Mouse (Mus musculus) MEL (cell line): ENCODE data around the gene Cenpm. TPM values are rescaled to one million over a fixed set of nuclear protein-coding genes. Genes with fewer than 3 reads are reported as not detected.

Source experiments
- DNase-seq: peaks from one replicate; pipeline ENCODE4 v3.0.0; 2011; ENCODE audit warnings: low read depth, low spot score
- H3K27ac ChIP-seq: 2 replicates; pipeline ENCODE4 v1.5.1; 2012; ENCODE audit warnings: low read depth, mild to moderate bottlenecking, control low read depth, low read length, moderate library complexity; ENCODE audit not compliant: control insufficient read depth
- H3K27me3 ChIP-seq, 2 experiments: fragments of 150-350 bp in 1 of 2; sonication (generic) in 1 of 2; 2 replicates each; pipeline ENCODE4 v1.6.1; 2012; ENCODE audit warnings: low read length in 2 of 2, mild to moderate bottlenecking in 2 of 2, improper control_type of control experiment in 1 of 2, moderate library complexity in 1 of 2; ENCODE audit not compliant: insufficient read depth in 2 of 2, control insufficient read depth in 1 of 2
- H3K36me3 ChIP-seq, 2 experiments: 2 replicates each; pipeline ENCODE4 v1.6.1; 2012 to 2014; ENCODE audit warnings: low read length in 2 of 2, improper control_type of control experiment in 1 of 2, inconsistent platforms in 1 of 2, mild to moderate bottlenecking in 1 of 2; ENCODE audit not compliant: insufficient read depth in 2 of 2, control insufficient read depth in 1 of 2
- H3K4me1 ChIP-seq, 2 experiments: fragments of 150-350 bp in 1 of 2; sonication (generic) in 1 of 2; 2 replicates each; pipeline ENCODE4 v1.6.1; 2012; ENCODE audit warnings: low read length in 2 of 2, improper control_type of control experiment in 1 of 2, mild to moderate bottlenecking in 1 of 2; ENCODE audit not compliant: insufficient read depth in 2 of 2, control insufficient read depth in 1 of 2
- H3K4me3 ChIP-seq, 2 experiments: fragments of 150-350 bp in 1 of 2; sonication (generic) in 1 of 2; 2 replicates each; pipeline ENCODE4 v1.5.1; 2012; ENCODE audit warnings: low read depth in 2 of 2, low read length in 2 of 2, mild to moderate bottlenecking in 2 of 2, moderate library complexity in 2 of 2, control low read depth in 1 of 2, improper control_type of control experiment in 1 of 2; ENCODE audit not compliant: control insufficient read depth in 1 of 2, insufficient read depth in 1 of 2
- H3K79me2 ChIP-seq: 2 replicates; pipeline ENCODE4 v1.6.1; 2012; ENCODE audit warnings: mild to moderate bottlenecking, low read length, moderate library complexity; ENCODE audit not compliant: control insufficient read depth, poor library complexity, insufficient read depth
- H3K9ac ChIP-seq: 2 replicates; pipeline ENCODE4 v1.6.1; 2012; ENCODE audit warnings: low read depth, mild to moderate bottlenecking, control low read depth, low read length, moderate library complexity; ENCODE audit not compliant: control insufficient read depth, poor library complexity, severe bottlenecking
- H3K9me3 ChIP-seq: fragments of 150-350 bp; sonication (generic); replicated peaks from 2 replicates; pipeline ENCODE4 v1.6.1; 2012; ENCODE audit warnings: mild to moderate bottlenecking, low read length, improper control_type of control experiment, moderate library complexity; ENCODE audit not compliant: insufficient read depth
- BHLHE40 ChIP-seq: IDR thresholded peaks from 2 replicates; pipeline ENCODE4 v1.6.1; 2012; ENCODE audit warnings: low read depth, mild to moderate bottlenecking, inconsistent platforms, low read length, improper control_type of control experiment, borderline replicate concordance
- CHD1 ChIP-seq: IDR thresholded peaks from 2 replicates; pipeline ENCODE4 v1.6.1; 2012; ENCODE audit warnings: low read depth, mild to moderate bottlenecking, inconsistent platforms, low read length, improper control_type of control experiment
- CTCF ChIP-seq, 3 experiments: IDR thresholded peaks in 2 of 3; conservative IDR thresholded peaks in 1 of 3; 2 replicates each; pipeline ENCODE4 v1.5.1; 2011 to 2012; ENCODE audit warnings: low read length in 3 of 3, low read depth in 2 of 3, mild to moderate bottlenecking in 2 of 3, improper control_type of control experiment in 1 of 3, inconsistent platforms in 1 of 3, mixed read lengths in 1 of 3, moderate library complexity in 1 of 3; ENCODE audit not compliant: control insufficient read depth in 1 of 3, insufficient read depth in 1 of 3, poor library complexity in 1 of 3, severe bottlenecking in 1 of 3
- ELF1 ChIP-seq: IDR thresholded peaks from 2 replicates; pipeline ENCODE4 v1.6.1; 2014; ENCODE audit warnings: low read depth, mild to moderate bottlenecking, inconsistent platforms, low read length, improper control_type of control experiment, moderate library complexity
- ETS1 ChIP-seq: IDR thresholded peaks from 2 replicates; pipeline ENCODE4 v1.6.1; 2012; ENCODE audit warnings: low read depth, mild to moderate bottlenecking, inconsistent platforms, low read length, improper control_type of control experiment, moderate library complexity
- GABPA ChIP-seq: IDR thresholded peaks from 2 replicates; pipeline ENCODE4 v1.6.1; 2012; ENCODE audit warnings: low read depth, mild to moderate bottlenecking, inconsistent platforms, low read length, improper control_type of control experiment, moderate library complexity
- GATA1 ChIP-seq: IDR thresholded peaks from 2 replicates; pipeline ENCODE4 v1.6.1; 2011; ENCODE audit warnings: low read depth, low read length, improper control_type of control experiment
- HCFC1 ChIP-seq: IDR thresholded peaks from 2 replicates; pipeline ENCODE4 v1.6.1; 2012; ENCODE audit warnings: low read depth, mild to moderate bottlenecking, inconsistent platforms, low read length, improper control_type of control experiment, moderate library complexity
- MAFK ChIP-seq: IDR thresholded peaks from 2 replicates; pipeline ENCODE4 v1.6.1; 2011; ENCODE audit warnings: low read depth, mild to moderate bottlenecking, low read length, improper control_type of control experiment, borderline replicate concordance
- MAZ ChIP-seq: IDR thresholded peaks from 2 replicates; pipeline ENCODE4 v1.6.1; 2012; ENCODE audit warnings: low read depth, mild to moderate bottlenecking, inconsistent platforms, low read length, improper control_type of control experiment
- MXI1 ChIP-seq: IDR thresholded peaks from 2 replicates; pipeline ENCODE4 v1.6.1; 2011; ENCODE audit warnings: mild to moderate bottlenecking, low read depth, low read length, improper control_type of control experiment
- MYC ChIP-seq: IDR thresholded peaks from 2 replicates; pipeline ENCODE4 v1.6.1; 2011; ENCODE audit warnings: low read depth, mild to moderate bottlenecking, low read length, improper control_type of control experiment, moderate library complexity
- NELFE ChIP-seq: IDR thresholded peaks from 2 replicates; pipeline ENCODE4 v1.6.1; 2011; ENCODE audit warnings: low read depth, low read length, improper control_type of control experiment
- NRF1 ChIP-seq: IDR thresholded peaks from 2 replicates; pipeline ENCODE4 v1.6.1; 2014; ENCODE audit warnings: low read depth, mild to moderate bottlenecking, inconsistent platforms, low read length, improper control_type of control experiment, moderate library complexity; ENCODE audit not compliant: poor library complexity, insufficient read depth, severe bottlenecking
- POLR2A ChIP-seq, 2 experiments: IDR thresholded peaks; 2 replicates each; pipeline ENCODE4 v1.6.1; 2011 to 2012; ENCODE audit warnings: low read length in 2 of 2, mild to moderate bottlenecking in 2 of 2, control low read depth in 1 of 2, improper control_type of control experiment in 1 of 2, low read depth in 1 of 2, moderate library complexity in 1 of 2; ENCODE audit not compliant: control insufficient read depth in 1 of 2, insufficient read depth in 1 of 2, poor library complexity in 1 of 2
- POLR2AphosphoS2 ChIP-seq: IDR thresholded peaks from 2 replicates; pipeline ENCODE4 v1.6.1; 2011; ENCODE audit warnings: low read length, improper control_type of control experiment
- POLR2AphosphoS5 ChIP-seq: IDR thresholded peaks from 2 replicates; pipeline ENCODE4 v1.6.1; 2012; ENCODE audit warnings: low read depth, borderline replicate concordance, mild to moderate bottlenecking, inconsistent platforms, low read length, moderate library complexity, mixed read lengths
- RCOR1 ChIP-seq: IDR thresholded peaks from 2 replicates; pipeline ENCODE4 v1.6.1; 2012; ENCODE audit warnings: low read depth, mild to moderate bottlenecking, inconsistent platforms, low read length, improper control_type of control experiment
- SMC3 ChIP-seq: IDR thresholded peaks from 2 replicates; pipeline ENCODE4 v1.6.1; 2011; ENCODE audit warnings: low read depth, low read length, improper control_type of control experiment
- TCF12 ChIP-seq: IDR thresholded peaks from 2 replicates; pipeline ENCODE4 v1.6.1; 2014; ENCODE audit warnings: low read depth, mild to moderate bottlenecking, inconsistent platforms, low read length, improper control_type of control experiment, moderate library complexity
- USF1 ChIP-seq: IDR thresholded peaks from 2 replicates; pipeline ENCODE4 v1.6.1; 2014; ENCODE audit warnings: low read depth, mild to moderate bottlenecking, inconsistent platforms, low read length, improper control_type of control experiment, moderate library complexity
- USF2 ChIP-seq, 2 experiments: IDR thresholded peaks; 2 replicates each; pipeline ENCODE4 v1.6.1; 2011 to 2012; ENCODE audit warnings: improper control_type of control experiment in 2 of 2, low read length in 2 of 2, borderline replicate concordance in 1 of 2, inconsistent platforms in 1 of 2, low read depth in 1 of 2, mild to moderate bottlenecking in 1 of 2; ENCODE audit not compliant: insufficient read depth in 1 of 2
- ZKSCAN1 ChIP-seq: IDR thresholded peaks from 2 replicates; pipeline ENCODE4 v1.6.1; 2012; ENCODE audit warnings: low read depth, mild to moderate bottlenecking, inconsistent platforms, low read length, improper control_type of control experiment, moderate library complexity
- ZMIZ1 ChIP-seq: IDR thresholded peaks from 2 replicates; pipeline ENCODE4 v1.6.1; 2012; ENCODE audit warnings: low read depth, mild to moderate bottlenecking, inconsistent platforms, low read length, improper control_type of control experiment, moderate library complexity
- ZNF384 ChIP-seq: IDR thresholded peaks from 2 replicates; pipeline ENCODE4 v1.6.1; 2012; ENCODE audit warnings: low read depth, mild to moderate bottlenecking, inconsistent platforms, low read length, improper control_type of control experiment
- polyA plus RNA-seq, 2 experiments: library from polyadenylated mRNA; stranded (reverse) in 1 of 2; unstranded in 1 of 2; fragments of >175 nt in 1 of 2; fragments of >200 nt in 1 of 2; gene quantifications; 2 replicates each; pipeline versions ENCODE4 v1.2.1 to v1.2.4; 2012; ENCODE audit warnings: low replicate concordance in 2 of 2, low read depth in 1 of 2; ENCODE audit not compliant: insufficient read length in 2 of 2, insufficient read depth in 1 of 2, missing spikeins in 1 of 2
- total RNA-seq: library from RNA; depleted of rRNA; stranded (reverse); fragments of 300-350 nt; gene quantifications from 2 replicates; pipeline ENCODE4 v1.2.3, GENCODE M21; 2012

Cenpm gene
- total and polyA plus RNA-seq, 3 experiments = 23.7 to 56.3 TPM; not detected in 1

DNA sequence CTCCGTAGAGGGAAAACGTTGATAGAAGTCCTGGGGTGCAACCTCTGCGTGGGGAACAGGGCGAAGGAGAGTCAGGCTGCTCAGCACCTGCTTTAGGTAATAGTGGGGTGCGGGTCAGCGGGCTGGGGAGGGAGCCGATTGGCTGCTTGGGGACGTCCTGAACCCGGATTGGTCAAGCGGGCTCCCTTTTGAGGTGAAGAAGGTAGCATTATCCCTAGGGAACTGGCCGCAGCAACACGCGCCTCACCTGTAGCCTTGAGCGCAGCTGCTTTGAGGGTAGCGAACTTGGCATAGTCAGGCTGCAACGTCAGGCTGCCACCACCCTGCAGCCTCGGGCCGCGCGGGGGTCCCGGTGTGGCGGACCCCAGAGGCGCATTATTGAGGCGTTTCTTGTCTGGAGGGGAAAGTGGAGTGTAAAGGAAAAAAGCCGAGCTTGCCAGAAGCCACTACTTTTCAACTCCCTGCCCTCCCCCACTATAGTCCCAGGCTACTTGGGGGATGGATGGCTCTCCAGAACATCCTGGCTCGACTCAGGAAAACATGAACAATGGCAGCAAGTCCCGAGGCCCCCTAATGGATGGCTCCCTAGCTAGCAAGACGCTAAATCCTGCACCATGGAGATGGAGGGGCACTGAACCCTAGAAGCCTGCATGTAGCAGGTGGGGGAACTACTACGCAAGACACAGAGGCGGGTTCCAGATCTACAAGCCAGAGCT, 36.9 kb downstream of the Cenpm start:
- no peak overlapping the region for H3K4me3 ChIP-seq
- no peaks in the 10 kb centered on the region for H3K9me3 ChIP-seq
- no peak overlapping the region for H3K9ac ChIP-seq
- H3K4me1 ChIP-seq = no peaks in the 10 kb centered on the region
- no peaks in the 10 kb centered on the region for H3K36me3 ChIP-seq
- no peak overlapping the region for H3K27ac ChIP-seq
- DNase-seq = no peak
- no peaks in the 10 kb centered on the region for H3K79me2 ChIP-seq
- no peaks in the 10 kb centered on the region for H3K27me3 ChIP-seq
- no peak for TF ChIP-seq USF1
- TF ChIP-seq ETS1 = no peak
- no peak for TF ChIP-seq HCFC1
- no peak for TF ChIP-seq MAZ
- TF ChIP-seq GABPA = no peak
- TF ChIP-seq NELFE = no peak
- TF ChIP-seq MYC = no peak
- no peak for TF ChIP-seq POLR2AphosphoS5
- TF ChIP-seq MAFK = no peak
- no peak for TF ChIP-seq RCOR1
- no peak for TF ChIP-seq CHD1
- no peak for TF ChIP-seq ZNF384
- no peak for TF ChIP-seq SMC3
- no peak for TF ChIP-seq USF2 (IDR thresholded peaks at IDR 0.05; ENCODE audit: borderline replicate concordance in 1 of 2, insufficient read depth in 1 of 2, low read depth in 1 of 2, low read length in 2 of 2)
- TF ChIP-seq NRF1 = no peak
- no peak for TF ChIP-seq ELF1
- no peak for TF ChIP-seq ZKSCAN1
- no peak for TF ChIP-seq CTCF (IDR thresholded peaks at IDR 0.05 in 2 of 3, conservative IDR thresholded peaks at IDR 0.05 in 1 of 3; ENCODE audit: control insufficient read depth in 1 of 3, insufficient read depth in 1 of 3, low read depth in 2 of 3, low read length in 3 of 3, poor library complexity in 1 of 3, severe bottlenecking in 1 of 3)
- TF ChIP-seq, all 39 proteins: peak for 0

DNA sequence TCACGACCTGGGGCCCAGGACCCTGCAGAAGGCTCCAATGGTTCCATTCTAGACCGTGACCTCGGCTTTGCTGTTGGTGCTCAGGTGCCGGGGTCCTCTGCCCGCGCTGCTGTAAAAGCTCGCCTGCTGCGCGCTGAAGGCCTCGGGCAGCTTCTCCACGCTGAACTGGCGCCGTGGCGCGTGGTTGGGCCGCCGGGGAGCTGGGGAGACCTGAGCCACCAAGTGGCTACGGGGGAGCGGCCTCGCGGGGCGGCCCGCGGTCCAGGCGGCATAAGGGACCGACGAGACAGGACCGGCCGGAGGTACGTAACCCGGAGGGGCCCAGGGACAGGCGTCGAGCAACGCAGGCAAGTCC, 37.5 kb downstream of the Cenpm start:
- no peak overlapping the region for H3K27ac ChIP-seq
- H3K9me3 ChIP-seq = no peaks in the 10 kb centered on the region
- H3K27me3 ChIP-seq = no peaks in the 10 kb centered on the region
- no peak overlapping the region for H3K9ac ChIP-seq
- no peaks in the 10 kb centered on the region for H3K36me3 ChIP-seq
- DNase-seq = no peak
- no peak overlapping the region for H3K4me3 ChIP-seq
- H3K79me2 ChIP-seq = no peaks in the 10 kb centered on the region
- TF ChIP-seq MAFK (no peak), NELFE (no peak), ELF1 (no peak), BHLHE40 (no peak), RCOR1 (no peak), POLR2A (IDR thresholded peaks at IDR 0.05; ENCODE audit: control insufficient read depth in 1 of 2, insufficient read depth in 1 of 2, low read depth in 1 of 2, low read length in 2 of 2, poor library complexity in 1 of 2) (no peak), POLR2AphosphoS2 (no peak), ZMIZ1 (no peak), NRF1 (no peak), MXI1 (no peak), GATA1 (no peak), TCF12 (no peak), ZNF384 (no peak)
- no peaks in the 10 kb centered on the region for H3K4me1 ChIP-seq
